Mouse (Mus musculus) brown adipose tissue, adult 24 weeks (tissue): ENCODE measurements around the gene Lemd1. TPM values are rescaled to one million over a fixed set of nuclear protein-coding genes. Genes with fewer than 3 reads are reported as not detected.

Experiments
- H3K27ac ChIP-seq: fragments of 200-500 bp; replicated peaks from 2 replicates; pipeline ENCODE4 v1.5.1; 2012; ENCODE audit warnings: low read depth, mild to moderate bottlenecking, low read length
- H3K4me1 ChIP-seq: fragments of 200-500 bp; 2 replicates; pipeline ENCODE4 v1.6.1; 2012; ENCODE audit warnings: low read length, mixed read lengths; ENCODE audit not compliant: control insufficient read depth, insufficient read depth, insufficient read length
- H3K4me3 ChIP-seq: fragments of 200-500 bp; 2 replicates; pipeline ENCODE4 v1.5.1; 2012; ENCODE audit warnings: low read depth, mild to moderate bottlenecking, low read length, moderate library complexity; ENCODE audit not compliant: insufficient read depth
- polyA plus RNA-seq: library from polyadenylated mRNA; stranded (reverse); fragments of >200 nt; gene quantifications from 2 replicates; pipeline ENCODE4 v1.2.4, GENCODE M21; 2012; ENCODE audit not compliant: missing spikeins, insufficient read depth, insufficient read length

Gene Lemd1
- polyA plus RNA-seq, 1 experiment = not detected

DNA sequence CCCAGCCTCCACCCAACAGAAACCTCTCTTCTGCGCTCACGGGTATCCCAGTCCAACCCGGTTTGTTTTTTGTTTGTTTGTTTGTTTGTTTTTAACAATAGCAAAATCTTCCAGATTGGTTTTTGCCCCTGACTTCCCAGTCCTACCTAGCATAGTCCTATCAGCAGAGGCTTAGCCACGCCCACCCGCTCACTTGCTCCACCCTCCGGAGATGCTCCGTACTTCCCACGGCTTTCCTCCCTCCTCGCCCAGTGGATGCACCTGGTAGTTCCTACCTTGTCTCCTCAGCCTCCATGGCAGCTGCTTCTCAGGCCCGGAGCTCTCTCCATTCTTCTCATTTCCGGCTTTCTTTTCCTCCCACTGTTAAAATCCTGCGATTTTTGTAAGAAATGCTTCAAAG is 42.3 kb downstream of the Lemd1 start:
- Histone ChIP-seq H3K4me3 (no peak overlapping the region), H3K27ac (no peak overlapping the region), H3K4me1 (no peaks in the 10 kb centered on the region)

DNA sequence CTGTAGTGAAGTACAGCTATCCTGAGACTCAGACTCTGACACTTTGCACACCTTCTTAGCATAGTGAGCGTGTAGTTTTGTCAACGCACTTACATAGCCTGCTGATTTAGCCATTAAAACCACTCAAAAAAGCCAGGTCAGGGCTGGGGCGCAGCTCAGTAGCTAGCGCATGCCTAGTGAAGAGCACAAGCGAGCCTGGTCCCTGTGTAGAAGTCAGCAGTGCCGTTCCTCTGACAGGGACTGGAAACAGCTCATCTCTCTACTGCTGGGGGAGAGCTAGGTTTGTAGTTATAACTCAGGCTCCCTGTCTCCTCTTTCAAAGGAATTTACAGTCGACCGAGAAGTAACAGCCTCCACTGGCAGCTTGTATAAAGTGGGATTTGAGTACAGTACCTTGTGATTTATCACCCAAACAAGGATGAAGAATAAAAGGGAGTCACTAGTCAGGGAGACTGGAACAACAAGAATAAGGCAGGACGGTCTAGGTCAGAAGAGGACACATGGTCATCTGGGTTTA is 43.6 kb downstream of the Lemd1 start:
- Histone ChIP-seq H3K4me1 (no peaks in the 10 kb centered on the region), H3K27ac (no peak overlapping the region), H3K4me3 (no peak overlapping the region)

GRCm38 (mm10) chr1:132237585-132238159 is 46.4 kb downstream of the Lemd1 start:
- Histone ChIP-seq H3K4me3 (no peak overlapping the region), H3K27ac (no peak overlapping the region), H3K4me1 (no peaks in the 10 kb centered on the region)

DNA sequence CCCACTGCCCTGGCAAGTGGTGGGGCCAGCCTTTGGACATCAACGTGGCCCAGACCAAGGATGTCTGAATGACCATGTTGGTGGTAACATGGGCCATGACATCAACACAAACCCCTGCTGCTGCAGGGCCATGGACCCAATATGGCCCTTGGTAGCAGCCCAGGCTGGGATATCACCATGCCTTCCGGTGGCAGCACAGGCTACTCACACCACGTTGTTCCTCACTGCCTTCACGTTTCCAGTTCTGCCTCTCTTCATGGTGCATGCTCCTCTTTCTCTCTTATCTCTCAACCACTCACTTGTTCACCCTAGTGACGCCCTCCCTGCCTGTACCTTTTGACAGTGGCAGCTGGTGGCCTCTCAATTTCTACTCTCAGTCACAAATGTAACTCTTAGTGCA is 53.8 kb downstream of the Lemd1 start:
- Histone ChIP-seq H3K4me1 (no peaks in the 10 kb centered on the region), H3K27ac (no peak overlapping the region), H3K4me3 (no peak overlapping the region)

- no peaks in the 10 kb centered on the region for H3K4me1 ChIP-seq
Measured at GRCm38 (mm10) chr1:132246137-132246536, 54.9 kb downstream of the Lemd1 start.

GRCm38 (mm10) chr1:132246641-132247040 is 55.4 kb downstream of the Lemd1 start:
- Histone ChIP-seq H3K4me3 (no peak overlapping the region), H3K27ac (no peak overlapping the region), H3K4me1 (no peaks in the 10 kb centered on the region)

More at GRCm38 (mm10) chr1:132246137-132246536, 54.9 kb downstream of the Lemd1 start:
- no peak overlapping the region for H3K4me3 ChIP-seq
- H3K27ac ChIP-seq = no peak overlapping the region

- Histone ChIP-seq H3K27ac (no peak overlapping the region), H3K4me3 (no peak overlapping the region), H3K4me1 (no peaks in the 10 kb centered on the region)
Measured at GRCm38 (mm10) chr1:132254467-132254866, 63.2 kb downstream of the Lemd1 start.

DNA sequence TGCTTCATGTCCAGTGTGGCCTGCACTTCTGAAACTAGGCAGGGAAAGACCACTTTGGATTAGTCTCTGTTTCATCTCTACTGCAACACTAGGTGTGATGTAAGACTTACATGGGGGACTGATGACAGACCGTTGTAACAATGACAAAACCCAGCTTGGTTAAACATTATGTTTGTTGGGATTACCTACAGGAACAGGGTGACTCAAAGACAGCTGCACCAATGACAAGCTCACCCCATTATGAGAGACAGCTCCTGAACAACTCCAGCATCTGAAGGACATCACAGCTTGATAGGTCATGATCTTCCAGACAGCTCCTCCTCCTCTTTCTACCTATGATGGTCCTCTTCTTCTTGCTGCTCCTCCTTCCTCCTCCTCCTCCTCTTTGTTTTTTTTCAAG is 69.1 kb downstream of the Lemd1 start:
- Histone ChIP-seq H3K4me1 (no peaks in the 10 kb centered on the region), H3K4me3 (no peak overlapping the region), H3K27ac (no peak overlapping the region)

DNA sequence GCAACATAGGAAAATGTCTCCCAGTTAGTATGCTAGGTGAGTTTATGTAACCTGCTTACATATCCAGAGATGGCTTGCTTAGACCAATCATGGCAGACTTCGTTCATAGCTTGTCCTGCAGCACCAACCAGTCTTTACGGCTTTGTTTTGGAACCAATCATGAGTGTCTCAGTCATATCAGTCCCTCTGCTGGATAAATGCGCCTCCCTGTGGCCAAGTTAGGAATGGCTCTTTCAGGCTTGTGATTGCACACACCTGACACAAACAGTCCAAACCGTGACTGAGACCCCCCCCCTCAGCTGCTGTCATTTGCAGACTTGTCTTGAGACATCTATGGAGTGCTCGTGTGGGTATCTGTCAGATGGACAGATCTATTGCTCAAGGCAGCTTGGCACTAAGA is 69.8 kb downstream of the Lemd1 start:
- Histone ChIP-seq H3K27ac (no peak overlapping the region), H3K4me3 (no peak overlapping the region), H3K4me1 (no peaks in the 10 kb centered on the region)

DNA sequence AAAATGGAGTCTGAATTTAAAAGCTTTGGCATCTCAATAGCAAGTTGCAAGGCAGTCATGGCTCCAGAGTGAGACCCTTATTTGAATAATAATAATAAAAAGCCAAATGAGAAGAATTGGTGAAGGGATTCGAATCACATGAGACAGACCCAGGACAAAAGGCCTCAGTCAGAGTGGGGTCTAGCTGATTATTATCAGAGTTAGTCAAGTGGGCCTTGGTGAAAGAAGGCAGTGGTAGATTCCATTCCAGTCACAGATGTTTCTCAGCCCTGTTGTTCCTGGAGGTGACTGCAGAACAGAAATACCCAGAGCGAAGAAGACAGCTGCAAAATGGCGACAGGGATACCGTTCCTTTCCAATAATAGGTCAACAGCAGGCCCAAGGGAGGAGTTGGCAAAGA is 72.4 kb downstream of the Lemd1 start:
- H3K4me3 ChIP-seq = no peak overlapping the region
- H3K27ac ChIP-seq = no peak overlapping the region
- H3K4me1 ChIP-seq = no peaks in the 10 kb centered on the region

DNA sequence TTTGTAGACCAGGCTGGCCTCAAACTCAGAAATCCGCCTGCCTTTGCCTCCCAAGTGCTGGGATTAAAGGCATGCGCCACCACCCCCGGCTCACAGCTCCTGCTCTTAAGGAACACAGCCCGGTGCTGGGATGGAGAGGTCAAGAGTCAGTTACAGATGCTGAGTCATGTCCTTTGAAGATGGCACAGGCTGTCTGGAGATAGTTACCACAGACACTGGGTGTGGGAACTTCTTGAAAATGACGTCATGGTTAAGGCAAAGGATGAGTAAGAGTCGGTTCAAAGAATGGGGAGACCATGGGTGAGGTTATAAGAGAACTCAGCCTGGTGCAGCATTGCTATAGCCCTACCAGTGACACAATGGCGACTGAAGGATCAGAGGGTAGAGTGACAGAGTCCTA is 73.3 kb downstream of the Lemd1 start:
- no peak overlapping the region for H3K4me3 ChIP-seq
- no peak overlapping the region for H3K27ac ChIP-seq
- no peaks in the 10 kb centered on the region for H3K4me1 ChIP-seq

DNA sequence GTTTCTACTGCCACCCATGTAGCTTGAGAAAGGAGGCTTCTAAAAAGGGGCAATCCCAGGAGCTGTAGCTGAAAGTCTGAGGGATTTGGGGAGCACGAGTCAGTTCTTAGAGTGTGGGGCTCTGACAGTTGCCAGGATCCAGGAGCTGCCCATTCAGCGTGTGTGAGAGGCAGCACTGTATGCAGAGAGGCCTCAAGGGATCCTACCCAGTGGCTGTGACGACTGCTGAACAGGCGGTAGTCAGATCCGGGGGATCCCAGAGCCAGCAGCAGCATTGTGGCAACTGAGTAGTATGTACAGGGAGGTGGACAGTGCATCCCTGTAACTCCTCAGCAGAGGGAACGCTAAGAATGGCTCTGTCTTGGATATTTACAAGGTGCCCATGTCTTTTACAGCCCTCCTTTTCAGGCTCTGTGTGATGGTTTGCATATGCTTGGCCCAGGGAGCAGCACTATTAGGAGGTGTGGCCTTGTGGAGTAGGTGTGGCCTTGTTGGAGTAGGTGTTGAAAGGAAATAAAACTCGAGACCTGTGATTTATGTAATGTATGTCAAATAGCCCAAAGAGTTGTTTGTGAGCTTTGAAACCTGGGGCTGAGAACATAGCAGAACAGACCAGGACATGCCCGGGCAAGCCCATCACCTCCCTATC is 74.1 kb downstream of the Lemd1 start:
- no peak overlapping the region for H3K27ac ChIP-seq
- no peaks in the 10 kb centered on the region for H3K4me1 ChIP-seq
- H3K4me3 ChIP-seq = no peak overlapping the region

DNA sequence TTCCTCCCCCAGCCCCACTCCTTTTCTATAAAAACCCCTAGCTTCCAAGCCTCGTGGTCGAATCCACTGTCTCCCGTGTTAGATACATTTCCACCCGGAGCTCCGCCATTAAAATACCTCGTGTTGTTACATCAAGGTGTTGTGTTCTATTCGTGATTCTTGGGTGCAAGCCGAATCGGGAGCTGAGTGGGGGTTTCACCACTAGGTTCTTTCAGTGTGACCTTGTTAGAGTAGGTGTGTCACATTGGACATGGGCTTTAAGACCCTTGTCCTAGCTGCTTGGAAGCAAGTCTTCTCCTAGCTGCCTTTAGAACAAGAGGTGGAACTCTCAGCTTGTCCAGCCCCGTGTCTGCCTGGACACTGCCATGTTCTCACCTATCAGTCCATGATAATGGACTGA is 74.7 kb downstream of the Lemd1 start:
- Histone ChIP-seq H3K4me3 (no peak overlapping the region), H3K27ac (no peak overlapping the region), H3K4me1 (no peaks in the 10 kb centered on the region)

- Histone ChIP-seq H3K4me1 (no peaks in the 10 kb centered on the region), H3K4me3 (no peak overlapping the region), H3K27ac (no peak overlapping the region)
Measured at GRCm38 (mm10) chr1:132266791-132267557, 75.7 kb downstream of the Lemd1 start.

- Histone ChIP-seq H3K27ac (no peak overlapping the region), H3K4me3 (no peak overlapping the region), H3K4me1 (no peaks in the 10 kb centered on the region)
Measured at GRCm38 (mm10) chr1:132267959-132268358, 76.7 kb downstream of the Lemd1 start.
